Mouse (Mus musculus): ENCODE measurements around the gene Mast4. TPM values are rescaled to one million over a fixed set of nuclear protein-coding genes. Genes with fewer than 3 reads are reported as not detected.

The Mast4 gene
- polyA plus RNA-seq, 1 experiment from 2014 or later = 18.8 TPM

GRCm38 (mm10) chr13:102716973-102717372 is 617.3 kb downstream of the Mast4 start:
- H3K9me3 ChIP-seq = no peaks in the 10 kb centered on the region
- no peaks in the 10 kb centered on the region for H3K4me1 ChIP-seq
- no peaks in the 10 kb centered on the region for H3K27me3 ChIP-seq (replicated peaks)
- 66% methylated on average over 1 of the region's 1 CpGs for WGBS
- H3K27ac ChIP-seq = no peak overlapping the region
- no peak overlapping the region for H3K4me2 ChIP-seq (replicated peaks)
- ATAC-seq (ENCODE audit: low FRiP score, low read depth) = no peak
- no peaks in the 10 kb centered on the region for H3K36me3 ChIP-seq
- no peak overlapping the region for H3K9ac ChIP-seq
- H3K4me3 ChIP-seq = no peak overlapping the region

GRCm38 (mm10) chr13:102700744-102701143 is 633.6 kb downstream of the Mast4 start:
- Histone ChIP-seq H3K4me2 (replicated peaks) (no peak overlapping the region), H3K27ac (no peak overlapping the region), H3K4me3 (no peak overlapping the region), H3K9me3 (no peaks in the 10 kb centered on the region), H3K36me3 (no peaks in the 10 kb centered on the region), H3K4me1 (peaks cover 10% of the 10 kb centered on the region), H3K9ac (no peak overlapping the region), H3K27me3 (replicated peaks) (no peaks in the 10 kb centered on the region)
- 94% methylated on average over 3 of the region's 3 CpGs for WGBS
- no peak for ATAC-seq (ENCODE audit: low FRiP score, low read depth)

- H3K36me3 ChIP-seq = no peaks in the 10 kb centered on the region
Observed at GRCm38 (mm10) chr13:102700176-102700575, 634.1 kb downstream of the Mast4 start.

GRCm38 (mm10) chr13:102698751-102699323 is 635.5 kb downstream of the Mast4 start:
- no peaks in the 10 kb centered on the region for H3K9me3 ChIP-seq
- H3K4me3 ChIP-seq = no peak overlapping the region
- whole genome bisulfite sequencing = 36% methylated on average over 14 of the region's 14 CpGs
- H3K4me1 ChIP-seq = peaks cover 10% of the 10 kb centered on the region
- H3K9ac ChIP-seq = no peak overlapping the region
- no peaks in the 10 kb centered on the region for H3K27me3 ChIP-seq (replicated peaks)
- peak; percentile 95 for ATAC-seq (ENCODE audit: low FRiP score, low read depth)
- no peaks in the 10 kb centered on the region for H3K36me3 ChIP-seq
- peak overlapping the region; percentile 45 for H3K4me2 ChIP-seq (replicated peaks)
- H3K27ac ChIP-seq = peak overlapping the region; percentile 26; the same call in 1 of the 2 replicates

More at GRCm38 (mm10) chr13:102700176-102700575, 634.1 kb downstream of the Mast4 start:
- WGBS = 89% methylated on average over 5 of the region's 5 CpGs
- no peak overlapping the region for H3K27ac ChIP-seq
- no peak for ATAC-seq (ENCODE audit: low FRiP score, low read depth)
- H3K9me3 ChIP-seq = no peaks in the 10 kb centered on the region
- H3K9ac ChIP-seq = no peak overlapping the region
- H3K4me2 ChIP-seq (replicated peaks) = no peak overlapping the region
- peaks cover 10% of the 10 kb centered on the region for H3K4me1 ChIP-seq
- no peaks in the 10 kb centered on the region for H3K27me3 ChIP-seq (replicated peaks)
- H3K4me3 ChIP-seq = no peak overlapping the region

GRCm38 (mm10) chr13:102698335-102698734 is 636.0 kb downstream of the Mast4 start:
- no peak for ATAC-seq (ENCODE audit: low FRiP score, low read depth)
- Histone ChIP-seq H3K4me1 (peaks cover 10% of the 10 kb centered on the region), H3K4me2 (replicated peaks) (peak overlapping the region; percentile 45), H3K27ac (no peak overlapping the region), H3K27me3 (replicated peaks) (no peaks in the 10 kb centered on the region), H3K36me3 (no peaks in the 10 kb centered on the region), H3K4me3 (no peak overlapping the region), H3K9me3 (no peaks in the 10 kb centered on the region), H3K9ac (no peak overlapping the region)
- 25% methylated on average over 10 of the region's 10 CpGs for WGBS

GRCm38 (mm10) chr13:102695121-102695905 is 639.0 kb downstream of the Mast4 start:
- Histone ChIP-seq H3K9me3 (no peaks in the 10 kb centered on the region), H3K9ac (no peak overlapping the region), H3K4me1 (peaks cover 10% of the 10 kb centered on the region), H3K4me3 (no peak overlapping the region), H3K36me3 (no peaks in the 10 kb centered on the region), H3K27ac (no peak overlapping the region), H3K27me3 (replicated peaks) (no peaks in the 10 kb centered on the region), H3K4me2 (replicated peaks) (no peak overlapping the region)
- 84% methylated on average over 7 of the region's 7 CpGs for WGBS
- ATAC-seq (ENCODE audit: low FRiP score, low read depth) = no peak

GRCm38 (mm10) chr13:102694154-102694553 is 640.1 kb downstream of the Mast4 start:
- no peak overlapping the region for H3K4me2 ChIP-seq (replicated peaks)
- WGBS = 91% methylated on average over 7 of the region's 7 CpGs
- no peak overlapping the region for H3K9ac ChIP-seq
- H3K27ac ChIP-seq = no peak overlapping the region
- H3K4me1 ChIP-seq = peaks cover 9% of the 10 kb centered on the region
- H3K4me3 ChIP-seq = no peak overlapping the region
- ATAC-seq (ENCODE audit: low FRiP score, low read depth) = no peak
- no peaks in the 10 kb centered on the region for H3K27me3 ChIP-seq (replicated peaks)
- no peaks in the 10 kb centered on the region for H3K36me3 ChIP-seq
- H3K9me3 ChIP-seq = no peaks in the 10 kb centered on the region

- ATAC-seq (ENCODE audit: low FRiP score, low read depth) = no peak
- H3K36me3 ChIP-seq = no peaks in the 10 kb centered on the region
- H3K9me3 ChIP-seq = no peaks in the 10 kb centered on the region
- no peak within 1 kb of the TSS for H3K27ac ChIP-seq
- no peaks in the 10 kb centered on the region for H3K27me3 ChIP-seq (replicated peaks)
- H3K4me2 ChIP-seq (replicated peaks) = no peak within 1 kb of the TSS
- H3K9ac ChIP-seq = no peak within 1 kb of the TSS
- WGBS = 73% methylated on average over 8 of the region's 8 CpGs
- H3K4me1 ChIP-seq = peaks cover 1% of the 10 kb centered on the region
- H3K4me3 ChIP-seq = no peak within 1 kb of the TSS
Observed at GRCm38 (mm10) chr13:102693341-102693801, 640.9 kb downstream of the Mast4 start, which contains the start of gene Cd180. Cd180 (plus strand) TSS chr13:102693558.

GRCm38 (mm10) chr13:102691408-102692150 is 642.7 kb downstream of the Mast4 start:
- ATAC-seq (ENCODE audit: low FRiP score, low read depth) = no peak
- Histone ChIP-seq H3K36me3 (no peaks in the 10 kb centered on the region), H3K27ac (no peak overlapping the region), H3K9ac (no peak overlapping the region), H3K4me3 (no peak overlapping the region), H3K4me1 (no peaks in the 10 kb centered on the region), H3K27me3 (replicated peaks) (no peaks in the 10 kb centered on the region), H3K9me3 (no peaks in the 10 kb centered on the region), H3K4me2 (replicated peaks) (no peak overlapping the region)
- 58% methylated on average over 11 of the region's 11 CpGs for WGBS

GRCm38 (mm10) chr13:102690184-102690583 is 644.1 kb downstream of the Mast4 start:
- Histone ChIP-seq H3K4me2 (replicated peaks) (no peak overlapping the region), H3K4me1 (no peaks in the 10 kb centered on the region), H3K27me3 (replicated peaks) (no peaks in the 10 kb centered on the region), H3K9ac (no peak overlapping the region), H3K27ac (no peak overlapping the region), H3K36me3 (no peaks in the 10 kb centered on the region), H3K4me3 (no peak overlapping the region), H3K9me3 (no peaks in the 10 kb centered on the region)
- WGBS = 93% methylated on average over 5 of the region's 5 CpGs
- no peak for ATAC-seq (ENCODE audit: low FRiP score, low read depth)

- H3K36me3 ChIP-seq = no peaks in the 10 kb centered on the region
- no peak for ATAC-seq (ENCODE audit: low FRiP score, low read depth)
- no peaks in the 10 kb centered on the region for H3K27me3 ChIP-seq (replicated peaks)
- WGBS = 89% methylated on average over 6 of the region's 6 CpGs
- H3K27ac ChIP-seq = no peak overlapping the region
- no peaks in the 10 kb centered on the region for H3K9me3 ChIP-seq
- H3K9ac ChIP-seq = no peak overlapping the region
- no peaks in the 10 kb centered on the region for H3K4me1 ChIP-seq
- no peak overlapping the region for H3K4me3 ChIP-seq
- H3K4me2 ChIP-seq (replicated peaks) = no peak overlapping the region
Observed at GRCm38 (mm10) chr13:102689201-102690090, 644.9 kb downstream of the Mast4 start.
